Mouse (Mus musculus) ES-E14 (cell line): ENCODE measurements at regions not wholly inside any gene's neighbourhood (a gene's known extent, or its start where the extent isn't known, plus 50 kb on each side); places are given as distances from the start of the nearest gene placed in this dataset.

Experiments
- HCFC1 ChIP-seq: IDR thresholded peaks from 2 replicates; pipeline ENCODE4 v1.6.1; 2012; ENCODE audit warnings: low read length, inconsistent platforms, borderline replicate concordance; ENCODE audit not compliant: insufficient read depth
- ZNF384 ChIP-seq: IDR thresholded peaks from 2 replicates; pipeline ENCODE4 v1.6.1; 2012; ENCODE audit warnings: low read depth, low read length, inconsistent platforms

GRCm38 (mm10) chr3:34172899-34173298 lies 91.8 kb upstream of the Dnajc19 start:
- no peak for TF ChIP-seq HCFC1
- no peak for TF ChIP-seq ZNF384
